Mouse (Mus musculus) cerebral cortex, adult 2 months (tissue): ENCODE results near the gene Crtc1.

Source experiments
- WGBS: fragments of 180-500 bp; shearing (Covaris S2); methylation state at CpG from one replicate; pipeline ENCODE4 v1.1.7; 2018; 5-methylcytosine and 5-hydroxymethylcytosine counted together

The Crtc1 gene

DNA sequence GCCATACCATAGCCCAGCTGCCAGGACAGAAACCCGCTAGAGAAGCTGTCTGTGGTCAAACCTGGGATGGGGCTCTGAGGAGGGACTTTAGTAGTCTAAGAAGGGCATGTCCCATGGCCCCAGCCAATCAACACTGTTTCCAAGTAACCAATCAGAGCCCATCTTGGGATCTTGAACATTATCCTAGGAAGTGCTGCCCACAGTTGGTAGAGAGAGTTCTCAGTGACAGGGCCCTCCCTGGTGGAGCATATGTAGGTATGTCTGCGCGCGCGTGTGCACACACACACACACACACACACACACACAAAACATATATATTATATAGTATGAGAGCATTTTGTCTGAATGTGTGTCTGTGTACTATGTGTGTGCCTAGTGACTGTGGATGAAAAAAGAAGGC, 46.3 kb downstream of the Crtc1 start:
- WGBS = 87% methylated on average over 5 of the region's 5 CpGs

DNA sequence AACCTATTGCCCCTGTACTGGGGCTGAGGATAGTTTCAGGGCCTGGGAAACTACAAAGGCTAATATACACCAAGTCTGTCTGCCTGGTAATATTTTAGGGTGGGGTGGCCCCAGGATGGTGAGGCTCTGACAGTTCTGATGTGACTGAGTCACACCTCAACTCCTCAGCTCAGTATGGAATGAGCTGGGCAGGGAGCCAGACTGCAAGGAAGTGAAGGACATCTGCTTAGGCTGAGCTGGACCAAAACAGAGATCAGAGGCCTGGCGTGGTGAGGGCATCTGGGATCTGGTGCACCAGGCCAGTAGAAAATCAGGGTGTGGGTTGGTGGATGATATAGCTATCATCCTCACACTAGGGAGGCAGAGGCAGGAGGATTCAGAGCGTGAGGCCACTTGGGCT, 49.7 kb downstream of the Crtc1 start:
- WGBS = 75% methylated on average over 2 of the region's 2 CpGs

- 44% methylated on average over 3 of the region's 3 CpGs for WGBS
These were observed 56.1 kb downstream of the Crtc1 start for GRCm38 (mm10) chr8:70383287-70383686.

- WGBS = 59% methylated on average over 12 of the region's 12 CpGs
These were observed 59.3 kb downstream of the Crtc1 start for GRCm38 (mm10) chr8:70380069-70380468.

GRCm38 (mm10) chr8:70377049-70377448, 62.3 kb downstream of the Crtc1 start:
- 16% methylated on average over 15 of the region's 15 CpGs for WGBS

DNA sequence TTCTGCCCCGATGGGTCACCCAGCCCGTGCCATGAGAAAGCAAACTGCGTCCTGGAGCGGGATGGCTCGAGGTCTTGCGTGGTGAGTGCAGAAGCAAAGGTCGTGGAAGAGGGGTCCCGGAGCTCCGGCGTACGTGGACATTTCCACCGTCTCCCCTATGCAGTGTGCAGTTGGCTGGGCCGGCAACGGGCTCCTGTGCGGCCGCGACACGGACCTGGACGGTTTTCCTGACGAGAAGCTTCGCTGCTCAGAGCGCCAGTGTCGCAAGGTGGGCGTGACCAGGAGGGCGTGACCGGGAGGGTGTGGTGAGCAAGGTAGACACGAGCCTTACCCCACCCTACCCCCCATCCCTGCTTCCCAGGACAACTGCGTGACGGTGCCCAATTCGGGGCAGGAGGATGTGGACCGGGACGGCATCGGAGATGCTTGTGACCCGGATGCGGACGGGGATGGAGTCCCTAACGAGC, 63.1 kb downstream of the Crtc1 start:
- WGBS = 3% methylated on average over 37 of the region's 37 CpGs

GRCm38 (mm10) chr8:70375212-70375859, 64.0 kb downstream of the Crtc1 start:
- 5% methylated on average over 35 of the region's 35 CpGs for WGBS

GRCm38 (mm10) chr8:70374318-70374927, 65.0 kb downstream of the Crtc1 start:
- WGBS = 1% methylated on average over 49 of the region's 53 CpGs

- WGBS = 12% methylated on average over 47 of the region's 47 CpGs
These were observed 65.7 kb downstream of the Crtc1 start, which contains the start of gene Comp for GRCm38 (mm10) chr8:70373397-70374317. Gene Comp (plus strand): TSS chr8:70373558.

- 62% methylated on average over 6 of the region's 6 CpGs for WGBS
These were observed 67.4 kb downstream of the Crtc1 start for GRCm38 (mm10) chr8:70371951-70372350.

GRCm38 (mm10) chr8:70370476-70370875, 68.9 kb downstream of the Crtc1 start:
- 77% methylated on average over 7 of the region's 7 CpGs for WGBS

GRCm38 (mm10) chr8:70366588-70366987, 72.8 kb downstream of the Crtc1 start:
- WGBS = 78% methylated on average over 5 of the region's 5 CpGs

- WGBS = 59% methylated on average over 5 of the region's 5 CpGs
These were observed 75.3 kb downstream of the Crtc1 start for GRCm38 (mm10) chr8:70364066-70364465.

GRCm38 (mm10) chr8:70361484-70362032, 77.8 kb downstream of the Crtc1 start:
- WGBS = 81% methylated on average over 10 of the region's 10 CpGs

DNA sequence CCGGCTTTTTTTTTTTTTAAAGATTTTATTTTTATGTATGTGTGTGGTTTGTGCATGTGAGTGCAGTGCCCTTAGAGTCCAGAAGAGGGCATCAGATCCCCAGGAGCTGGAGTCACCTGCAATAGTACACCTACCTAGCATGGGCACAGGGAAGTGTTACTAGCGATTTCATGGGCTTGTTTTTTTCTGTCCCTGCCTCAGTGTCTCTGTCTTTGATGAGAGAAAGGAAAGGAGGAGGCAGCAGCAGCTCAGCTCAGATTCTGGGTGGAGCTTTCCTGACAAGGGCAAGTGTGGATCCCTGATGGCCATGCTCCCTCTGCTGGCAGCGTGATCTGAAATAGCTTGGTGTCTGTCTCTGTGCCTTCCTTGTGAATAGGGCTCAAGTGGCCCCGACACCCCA, 78.6 kb downstream of the Crtc1 start:
- WGBS = 58% methylated on average over 4 of the region's 4 CpGs

GRCm38 (mm10) chr8:70359411-70359810, 80.0 kb downstream of the Crtc1 start:
- 23% methylated on average over 3 of the region's 3 CpGs for WGBS

- 91% methylated on average over 1 of the region's 1 CpGs for WGBS
These were observed 83.3 kb downstream of the Crtc1 start for GRCm38 (mm10) chr8:70356111-70356510.

DNA sequence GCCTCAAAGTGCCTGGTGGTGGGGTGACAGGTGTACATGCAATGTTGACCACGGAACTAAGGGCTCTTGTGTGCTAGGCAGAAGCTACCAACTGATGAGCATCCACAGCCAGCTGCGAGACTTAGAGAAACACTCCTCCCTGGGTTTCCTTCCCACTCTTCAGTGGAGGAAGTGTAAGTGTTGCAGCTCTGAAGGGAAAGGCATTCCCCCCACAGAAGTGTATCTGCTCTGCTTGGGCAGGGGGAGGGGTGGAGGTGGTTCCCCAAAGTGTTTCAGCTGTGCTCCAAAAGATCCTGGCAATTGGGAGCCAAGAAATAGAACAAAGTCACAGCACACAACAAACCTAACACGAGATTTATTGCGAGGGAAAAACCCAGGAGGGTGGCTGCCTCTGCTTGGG, 85.4 kb downstream of the Crtc1 start:
- WGBS = 25% methylated on average over 4 of the region's 4 CpGs

DNA sequence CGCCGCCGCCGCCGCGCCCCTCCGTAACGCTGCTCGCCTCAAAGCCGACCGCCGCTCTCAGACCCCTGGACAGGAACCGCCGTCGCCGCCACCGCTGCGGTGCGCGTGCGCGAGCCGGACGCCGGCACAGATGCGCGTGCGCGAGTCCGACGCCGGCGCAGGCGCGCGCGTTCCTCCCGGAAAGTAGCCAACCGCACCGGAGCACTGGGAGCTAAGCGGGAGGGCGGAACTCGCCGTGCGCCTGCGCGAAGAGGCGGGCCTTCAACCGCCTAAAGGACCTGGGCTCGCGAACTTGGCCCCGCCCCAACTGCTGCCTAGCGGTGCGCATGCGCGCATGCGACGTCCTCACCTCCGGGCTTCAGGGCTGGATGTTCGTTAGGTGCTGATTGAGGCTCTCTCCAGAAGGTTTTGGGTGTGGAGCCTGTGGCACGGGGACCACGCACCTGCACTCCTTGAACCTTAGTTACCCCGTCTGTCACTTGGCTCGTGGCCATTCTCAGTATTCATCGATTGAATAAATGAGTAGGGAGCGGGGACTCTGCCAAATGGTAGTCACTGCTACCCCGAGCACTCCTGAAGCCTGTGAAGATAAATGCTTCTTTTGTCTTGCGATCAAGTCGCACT, 86.1 kb downstream of the Crtc1 start, which contains the start of gene Upf1:
Gene Upf1 (minus strand): TSS at position 85 of the 624 bp plus-strand sequence.
- WGBS = under 1% methylated on average over 69 of the region's 69 CpGs

GRCm38 (mm10) chr8:70352657-70353151, 86.7 kb downstream of the Crtc1 start:
- under 1% methylated on average over 64 of the region's 64 CpGs for WGBS

DNA sequence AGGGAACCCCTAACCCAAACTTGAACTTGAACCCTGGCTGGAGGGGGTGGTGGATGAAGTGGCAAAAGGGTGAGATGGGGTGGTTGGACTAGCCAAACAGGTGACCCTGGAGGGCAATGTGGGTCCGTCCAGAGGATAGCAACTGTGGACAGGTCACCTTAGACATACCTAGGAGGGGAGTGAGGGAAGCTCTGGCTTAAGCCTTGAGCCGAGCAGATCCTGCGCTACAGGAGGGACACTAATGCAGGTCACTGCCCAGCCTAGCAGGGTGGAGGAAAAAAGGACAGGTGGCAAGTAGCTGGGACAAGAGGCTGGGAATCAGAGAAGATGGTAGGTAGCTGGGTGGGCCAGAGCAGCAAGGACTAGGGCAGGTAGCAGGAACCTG, 87.4 kb downstream of the Crtc1 start:
- WGBS = 24% methylated on average over 3 of the region's 3 CpGs
